ENCODE assay signal across 8 mouse cellular contexts in genomic region chr9:58457481-58457955, GRCm38 (mm10). TPM values are rescaled to one million over a fixed set of nuclear protein-coding genes. Genes with fewer than 3 reads are reported as not detected.
DNase-seq lines count a peak whose midpoint lies in the region; ATAC-seq and TF ChIP-seq lines count a peak whose summit lies in the region.

No protein-coding gene starts in this region.

- ATAC-seq in embryonic facial prominence, embryonic 15.5 days (ENCODE audit: insufficient number of reproducible peaks, low FRiP score, low TSS enrichment, low read depth), result peak; percentile 71
- ATAC-seq in heart, embryonic 11.5 days (replicated peaks; ENCODE audit: insufficient number of reproducible peaks, low FRiP score, low TSS enrichment), result no peak
- ATAC-seq in erythroid progenitor cell, adult 5-6 weeks (replicated peaks; ENCODE audit: low FRiP score, poor library complexity, severe bottlenecking), result no peak

- H3K4me3 ChIP-seq in embryonic facial prominence, embryonic 15.5 days (replicated peaks), result no peak overlapping the region
- no peak overlapping the region for H3K4me3 ChIP-seq in layer of hippocampus, adult 2 months
- H3K4me3 ChIP-seq in heart, embryonic 11.5 days (ENCODE audit: low read depth, low read length), result no peak overlapping the region

- no peaks in the 10 kb centered on the region for H3K36me3 ChIP-seq in embryonic facial prominence, embryonic 15.5 days
- no peaks in the 10 kb centered on the region for H3K36me3 ChIP-seq in heart, embryonic 11.5 days (ENCODE audit: control insufficient read depth, insufficient read depth, low read length)

- H3K9ac ChIP-seq in embryonic facial prominence, embryonic 15.5 days, result no peak overlapping the region
- H3K9ac ChIP-seq in heart, embryonic 11.5 days (ENCODE audit: low read depth, low read length), result no peak overlapping the region

- H3K27me3 ChIP-seq in embryonic facial prominence, embryonic 15.5 days, result no peaks in the 10 kb centered on the region
- no peaks in the 10 kb centered on the region for H3K27me3 ChIP-seq in heart, embryonic 11.5 days (ENCODE audit: control insufficient read depth, insufficient read depth, low read length)

- no peak overlapping the region for H3K4me2 ChIP-seq in embryonic facial prominence, embryonic 15.5 days (replicated peaks)
- no peak overlapping the region for H3K4me2 ChIP-seq in heart, embryonic 11.5 days

- H3K4me1 ChIP-seq in embryonic facial prominence, embryonic 15.5 days, result peaks cover 34% of the 10 kb centered on the region
- no peaks in the 10 kb centered on the region for H3K4me1 ChIP-seq in heart, embryonic 11.5 days (ENCODE audit: control insufficient read depth, insufficient read depth, low read length)

- peak overlapping the region; percentile 79 for H3K27ac ChIP-seq in embryonic facial prominence, embryonic 15.5 days (replicated peaks)
- peak overlapping the region; percentile 80 for H3K27ac ChIP-seq in layer of hippocampus, adult 2 months
- no peak overlapping the region for H3K27ac ChIP-seq in heart, embryonic 11.5 days (ENCODE audit: low read depth, low read length)

- peak; percentile 60 for DNase-seq in layer of hippocampus, adult 11-12 months (ENCODE audit: low spot score)
- DNase-seq in layer of hippocampus, adult 9-10 months (ENCODE audit: low spot score), result no peak
- DNase-seq in layer of hippocampus, adult 2 months (ENCODE audit: low spot score in 2 of 2), result peak; percentile 67 to 68
- peak; percentile 88 for DNase-seq in retina, postnatal 1 day
- no peak for DNase-seq in urinary bladder, adult 2 months (ENCODE audit: low spot score)

- WGBS in embryonic facial prominence, embryonic 15.5 days, result 35% methylated on average over 7 of the region's 7 CpGs
- 64% methylated on average over 7 of the region's 7 CpGs for WGBS in heart, embryonic 11.5 days (ENCODE audit: insufficient replicate concordance)

- H3K9me3 ChIP-seq in embryonic facial prominence, embryonic 15.5 days (replicated peaks), result no peaks in the 10 kb centered on the region
- H3K9me3 ChIP-seq in heart, embryonic 11.5 days (replicated peaks; ENCODE audit: control insufficient read depth, low read length), result no peaks in the 10 kb centered on the region

- no peak for TF ChIP-seq CTCF in layer of hippocampus, adult 2 months (conservative IDR thresholded peaks at IDR 0.05)

RNA-seq across cellular contexts. Expression of gene Insyn1, which starts 30.9 kb away (rescaled TPM):
- polyA plus RNA-seq in embryonic facial prominence, embryonic 15.5 days (2015; fragmentation: Nextera tagmentation; extraction: Ambion mirVana), result 3.7 and 4.6 TPM in 2 replicates
- total RNA-seq in layer of hippocampus, adult 2 months (2021), result 100 to 1,000 TPM; 236 to 254 TPM
- 4.1 and 4.8 TPM in 2 replicates for polyA plus RNA-seq in urinary bladder, adult 2 months (2012; rRNA removed)
- 0.82 and 1.6 TPM in 2 replicates for polyA plus RNA-seq in heart, embryonic 11.5 days (2014; fragmentation: Nextera tagmentation; extraction: Ambion mirVana)
- not detected in 2 replicates for total RNA-seq in erythroid progenitor cell, adult 5-6 weeks (2015; ENCODE audit: low replicate concordance)
- not detected in 2 replicates for total RNA-seq in erythroid progenitor cell, adult 5-6 weeks (2017; ENCODE audit: low replicate concordance)

Comparison
In these comparisons a context has a peak if more than half of its experiments do, and no peak if none do; other contexts are left out.
1. DNase-seq: peak in layer of hippocampus, adult 11-12 months (single experiment), layer of hippocampus, adult 2 months (2 of 2) and retina, postnatal 1 day (single experiment); none in layer of hippocampus, adult 9-10 months (single experiment) and urinary bladder, adult 2 months (single experiment).